Mouse (Mus musculus): ENCODE measurements at regions not wholly inside any gene's neighbourhood (a gene's known extent, or its start where the extent isn't known, plus 50 kb on each side); places are given as distances from the start of the nearest gene placed in this dataset.

- no peak for DNase-seq (ENCODE audit: low spot score)
Observed at GRCm38 (mm10) chr8:126854121-126855055, 91.3 kb downstream of the Tomm20 start.

GRCm38 (mm10) chr8:126852663-126853390, 92.8 kb downstream of the Tomm20 start:
- DNase-seq (ENCODE audit: low spot score), result peak; percentile 85

- DNase-seq (ENCODE audit: low spot score), result no peak
Observed at GRCm38 (mm10) chr8:126852184-126852583, 93.5 kb downstream of the Tomm20 start.

GRCm38 (mm10) chr8:126851780-126852179, 93.9 kb downstream of the Tomm20 start:
- no peak for DNase-seq (ENCODE audit: low spot score)

- no peak for DNase-seq (ENCODE audit: low spot score)
Observed at GRCm38 (mm10) chr8:126850189-126850535, 95.5 kb downstream of the Tomm20 start.

- peak; percentile 81 for DNase-seq (ENCODE audit: low spot score)
Observed at GRCm38 (mm10) chr8:126849411-126850188, 96.0 kb downstream of the Tomm20 start.

- no peak for DNase-seq (ENCODE audit: low spot score)
Observed at GRCm38 (mm10) chr8:126848369-126849105, 97.1 kb downstream of the Tomm20 start.

GRCm38 (mm10) chr8:126847664-126848353, 97.8 kb downstream of the Tomm20 start:
- no peak for DNase-seq (ENCODE audit: low spot score)

GRCm38 (mm10) chr8:126846188-126846565, 99.5 kb downstream of the Tomm20 start:
- no peak for DNase-seq (ENCODE audit: low spot score)

GRCm38 (mm10) chr8:126845530-126846187, 100.0 kb downstream of the Tomm20 start:
- no peak for DNase-seq (ENCODE audit: low spot score)

GRCm38 (mm10) chr8:126844627-126845026, 101.0 kb downstream of the Tomm20 start:
- DNase-seq (ENCODE audit: low spot score), result no peak

GRCm38 (mm10) chr8:126841187-126841586, 104.5 kb downstream of the Tomm20 start:
- no peak for DNase-seq (ENCODE audit: low spot score)

- DNase-seq (ENCODE audit: low spot score), result peak; percentile 83
Observed at GRCm38 (mm10) chr8:126839712-126840355, 105.8 kb downstream of the Tomm20 start.

GRCm38 (mm10) chr8:126839039-126839711, 106.5 kb downstream of the Tomm20 start:
- DNase-seq (ENCODE audit: low spot score), result no peak

GRCm38 (mm10) chr8:126838228-126838627, 107.4 kb downstream of the Tomm20 start:
- DNase-seq (ENCODE audit: low spot score), result no peak

- peak; percentile 73 for DNase-seq (ENCODE audit: low spot score)
Observed at GRCm38 (mm10) chr8:126837318-126838025, 108.2 kb downstream of the Tomm20 start.

- no peak for DNase-seq (ENCODE audit: low spot score)
Observed at GRCm38 (mm10) chr8:126835554-126835953, 110.1 kb downstream of the Tomm20 start.

Data from heart, adult 8-10 months (tissue).